8 mouse cellular contexts compared by ENCODE assay signal in genomic region chr2:12327216-12327615, GRCm38 (mm10). TPM values are rescaled to one million over a fixed set of nuclear protein-coding genes. Genes with fewer than 3 reads are reported as not detected.
A peak's percentile ranks its signal among the peaks of the same experiment; 100 is the strongest.
DNase-seq lines count a peak whose midpoint lies in the region; ATAC-seq and TF ChIP-seq lines count a peak whose summit lies in the region.

No protein-coding gene starts in this region.

- ATAC-seq in lung, embryonic 14.5 days (ENCODE audit: insufficient read depth): no peak
- ATAC-seq in limb, embryonic 12.5 days (ENCODE audit: insufficient number of reproducible peaks, insufficient read depth, low FRiP score, low TSS enrichment, low read depth): 0 out of 2 replicates have a peak, but pooled peaks have one; percentile 45
- peak; percentile 84 for ATAC-seq in midbrain, embryonic 15.5 days (replicated peaks)

- no peak for TF ChIP-seq CTCF in lung, embryonic 14.5 days (IDR thresholded peaks at IDR 0.05; ENCODE audit: low read depth)
- no peak for TF ChIP-seq CTCF in lung, adult 2 months (IDR thresholded peaks at IDR 0.05; ENCODE audit: insufficient read depth, low read length)

- peak; percentile 71 for DNase-seq in lung, embryonic 14.5 days
- DNase-seq in lung, adult 2 months: no peak
- DNase-seq in embryonic facial prominence, embryonic 10.5 days (ENCODE audit: low spot score): peak; percentile 80
- peak; percentile 76 for DNase-seq in hindbrain, embryonic 10.5 days (ENCODE audit: low spot score)
- DNase-seq in thymus, postnatal 10 days (ENCODE audit: low spot score in 2 of 2): peak; percentile 34 to 58
- no peak for DNase-seq in layer of hippocampus, postnatal 36 days

- TF ChIP-seq POLR2A in lung, adult 2 months (IDR thresholded peaks at IDR 0.05; ENCODE audit: borderline replicate concordance, extremely low read depth, low read depth, low read length): no peak

- H3K4me3 ChIP-seq in lung, embryonic 14.5 days (ENCODE audit: low read depth, low read length): no peak overlapping the region
- H3K4me3 ChIP-seq in lung, adult 2 months (replicated peaks; ENCODE audit: extremely low read depth, low read depth, low read length): no peak overlapping the region
- H3K4me3 ChIP-seq in embryonic facial prominence, embryonic 10.5 days: peak overlapping the region; percentile 54
- H3K4me3 ChIP-seq in hindbrain, embryonic 10.5 days: peak overlapping the region; percentile 50
- peak overlapping the region; percentile 26 for H3K4me3 ChIP-seq in limb, embryonic 12.5 days (replicated peaks)
- peak overlapping the region; percentile 30 for H3K4me3 ChIP-seq in midbrain, embryonic 15.5 days

- H3K36me3 ChIP-seq in lung, embryonic 14.5 days (ENCODE audit: insufficient read depth): no peaks in the 10 kb centered on the region
- H3K36me3 ChIP-seq in embryonic facial prominence, embryonic 10.5 days (replicated peaks): no peaks in the 10 kb centered on the region
- H3K36me3 ChIP-seq in hindbrain, embryonic 10.5 days: no peaks in the 10 kb centered on the region
- no peaks in the 10 kb centered on the region for H3K36me3 ChIP-seq in limb, embryonic 12.5 days
- H3K36me3 ChIP-seq in midbrain, embryonic 15.5 days (replicated peaks): no peaks in the 10 kb centered on the region

- no peaks in the 10 kb centered on the region for H3K27me3 ChIP-seq in lung, embryonic 14.5 days (ENCODE audit: insufficient read depth, low read length)
- no peaks in the 10 kb centered on the region for H3K27me3 ChIP-seq in embryonic facial prominence, embryonic 10.5 days (replicated peaks; ENCODE audit: low read depth, poor library complexity, severe bottlenecking)
- H3K27me3 ChIP-seq in hindbrain, embryonic 10.5 days (ENCODE audit: insufficient read depth, poor library complexity, severe bottlenecking): no peaks in the 10 kb centered on the region
- H3K27me3 ChIP-seq in limb, embryonic 12.5 days: no peaks in the 10 kb centered on the region
- no peaks in the 10 kb centered on the region for H3K27me3 ChIP-seq in midbrain, embryonic 15.5 days (replicated peaks)

- H3K9me3 ChIP-seq in lung, embryonic 14.5 days (ENCODE audit: low read depth, low read length): no peaks in the 10 kb centered on the region
- H3K9me3 ChIP-seq in embryonic facial prominence, embryonic 10.5 days: no peaks in the 10 kb centered on the region
- no peaks in the 10 kb centered on the region for H3K9me3 ChIP-seq in hindbrain, embryonic 10.5 days
- no peaks in the 10 kb centered on the region for H3K9me3 ChIP-seq in limb, embryonic 12.5 days
- H3K9me3 ChIP-seq in midbrain, embryonic 15.5 days: no peaks in the 10 kb centered on the region

- H3K9ac ChIP-seq in lung, embryonic 14.5 days: no peak overlapping the region
- no peak overlapping the region for H3K9ac ChIP-seq in limb, embryonic 12.5 days (replicated peaks)
- H3K9ac ChIP-seq in midbrain, embryonic 15.5 days: no peak overlapping the region

- no peak overlapping the region for H3K27ac ChIP-seq in lung, embryonic 14.5 days (ENCODE audit: low read depth)
- peak overlapping the region; percentile 57; the same call in 1 of the 2 replicates for H3K27ac ChIP-seq in embryonic facial prominence, embryonic 10.5 days (replicated peaks)
- peak overlapping the region; percentile 72 for H3K27ac ChIP-seq in hindbrain, embryonic 10.5 days
- peak overlapping the region; percentile 78 for H3K27ac ChIP-seq in limb, embryonic 12.5 days
- H3K27ac ChIP-seq in midbrain, embryonic 15.5 days: no peak overlapping the region

- 22% methylated on average over 10 of the region's 10 CpGs for WGBS in lung, embryonic 14.5 days
- WGBS in lung, adult 2 months: 18% methylated on average over 10 of the region's 10 CpGs
- WGBS in embryonic facial prominence, embryonic 10.5 days: 8% methylated on average over 10 of the region's 10 CpGs
- WGBS in hindbrain, embryonic 10.5 days: 7% methylated on average over 10 of the region's 10 CpGs
- WGBS in limb, embryonic 12.5 days: 9% methylated on average over 10 of the region's 10 CpGs
- 10% methylated on average over 10 of the region's 10 CpGs for WGBS in midbrain, embryonic 15.5 days

- peak overlapping the region; percentile 53 for H3K4me2 ChIP-seq in lung, embryonic 14.5 days
- H3K4me2 ChIP-seq in limb, embryonic 12.5 days: peak overlapping the region; percentile 57
- peak overlapping the region; percentile 49 for H3K4me2 ChIP-seq in midbrain, embryonic 15.5 days

- H3K4me1 ChIP-seq in lung, embryonic 14.5 days (ENCODE audit: insufficient read depth): peaks cover 9% of the 10 kb centered on the region; the same call in 1 of the 2 replicates
- H3K4me1 ChIP-seq in lung, adult 2 months (ENCODE audit: control insufficient read depth, insufficient read depth, low read length): peaks cover 3% of the 10 kb centered on the region
- H3K4me1 ChIP-seq in embryonic facial prominence, embryonic 10.5 days: peaks cover 23% of the 10 kb centered on the region
- peaks cover 27% of the 10 kb centered on the region for H3K4me1 ChIP-seq in hindbrain, embryonic 10.5 days (replicated peaks)
- peaks cover 25% of the 10 kb centered on the region for H3K4me1 ChIP-seq in limb, embryonic 12.5 days (replicated peaks)
- H3K4me1 ChIP-seq in midbrain, embryonic 15.5 days: peaks cover 18% of the 10 kb centered on the region

RNA-seq across cellular contexts. Expression of gene Itga8, which starts 25.5 kb away (rescaled TPM):
- 42.6 and 44.1 TPM in 2 replicates for polyA plus RNA-seq in lung, embryonic 14.5 days (2014; fragmentation: Nextera tagmentation; extraction: Ambion mirVana)
- 57.7 and 65.9 TPM in 2 replicates for polyA plus RNA-seq in lung, adult 2 months (2012; rRNA removed)
- 8.0 and 8.3 TPM in 2 replicates for polyA plus RNA-seq in embryonic facial prominence, embryonic 10.5 days (2016; fragmentation: Nextera tagmentation; extraction: Ambion mirVana)
- polyA plus RNA-seq in hindbrain, embryonic 10.5 days (2016; fragmentation: Nextera tagmentation; extraction: Ambion mirVana): 3.2 and 5.5 TPM in 2 replicates
- 16.1 and 17.1 TPM in 2 replicates for polyA plus RNA-seq in limb, embryonic 12.5 days (2016; fragmentation: Nextera tagmentation; extraction: Ambion mirVana)
- 1.8 and 2.4 TPM in 2 replicates for polyA plus RNA-seq in midbrain, embryonic 15.5 days (2015; fragmentation: Nextera tagmentation; extraction: Ambion mirVana)
- total RNA-seq in layer of hippocampus, postnatal 36 days (2021): 10 to 100 TPM; 23.6 to 28.1 TPM

Comparison
In these comparisons a context has a peak if more than half of its experiments do, and no peak if none do; other contexts are left out.
1. DNase-seq: peak in lung, embryonic 14.5 days (single experiment), embryonic facial prominence, embryonic 10.5 days (single experiment), hindbrain, embryonic 10.5 days (single experiment) and thymus, postnatal 10 days (2 of 2); none in lung, adult 2 months (single experiment) and layer of hippocampus, postnatal 36 days (0 of 2).
2. H3K27ac ChIP-seq: peak in embryonic facial prominence, embryonic 10.5 days (single experiment), hindbrain, embryonic 10.5 days (single experiment) and limb, embryonic 12.5 days (single experiment); none in lung, embryonic 14.5 days (single experiment) and midbrain, embryonic 15.5 days (single experiment).
3. H3K4me3 ChIP-seq: peak in embryonic facial prominence, embryonic 10.5 days (single experiment), hindbrain, embryonic 10.5 days (single experiment), limb, embryonic 12.5 days (single experiment) and midbrain, embryonic 15.5 days (single experiment); none in lung, embryonic 14.5 days (single experiment) and lung, adult 2 months (single experiment).
4. Peak in every context shown above with its lines, with median percentiles within 50 percentile points of each other: H3K4me2 ChIP-seq.